Mouse (Mus musculus) lung, adult 2 months (tissue): ENCODE results near the gene Arl15. TPM values are rescaled to one million over a fixed set of nuclear protein-coding genes. Genes with fewer than 3 reads are reported as not detected.

ENCODE experiments used
- DNase-seq: peaks from one replicate; pipeline ENCODE4 v3.0.0; 2022
- H3K4me1 ChIP-seq: fragments of 200-500 bp; 2 replicates; pipeline ENCODE4 v1.6.1; 2011; ENCODE audit warnings: low read length; ENCODE audit not compliant: control insufficient read depth, insufficient read depth
- H3K4me3 ChIP-seq: fragments of 200-500 bp; replicated peaks from 2 replicates; pipeline ENCODE3; 2011; ENCODE audit warnings: low read depth, mild to moderate bottlenecking, control low read depth, low read length; ENCODE audit errors: extremely low read depth
- CTCF ChIP-seq: fragments of 200-500 bp; IDR thresholded peaks from 2 replicates; pipeline ENCODE4 v1.5.1; 2011; ENCODE audit warnings: mild to moderate bottlenecking, low read length, control low read depth; ENCODE audit not compliant: insufficient read depth
- POLR2A ChIP-seq: fragments of 200-500 bp; IDR thresholded peaks from 2 replicates; pipeline ENCODE4 v1.6.1; 2011; ENCODE audit warnings: low read depth, mild to moderate bottlenecking, control low read depth, low read length, borderline replicate concordance; ENCODE audit errors: extremely low read depth
- WGBS: fragments of 180-500 bp; shearing (Covaris S2); methylation state at CpG from one replicate; pipeline ENCODE4 v1.1.7; 2018; 5-methylcytosine and 5-hydroxymethylcytosine counted together
- polyA plus RNA-seq: library from polyadenylated mRNA; depleted of rRNA; stranded (reverse); fragments of >200 nt; gene quantifications from 2 replicates; pipeline ENCODE4 v1.2.3, GENCODE M21; 2012

The Arl15 gene
- polyA plus RNA-seq, 1 experiment = 15.1 TPM

DNA sequence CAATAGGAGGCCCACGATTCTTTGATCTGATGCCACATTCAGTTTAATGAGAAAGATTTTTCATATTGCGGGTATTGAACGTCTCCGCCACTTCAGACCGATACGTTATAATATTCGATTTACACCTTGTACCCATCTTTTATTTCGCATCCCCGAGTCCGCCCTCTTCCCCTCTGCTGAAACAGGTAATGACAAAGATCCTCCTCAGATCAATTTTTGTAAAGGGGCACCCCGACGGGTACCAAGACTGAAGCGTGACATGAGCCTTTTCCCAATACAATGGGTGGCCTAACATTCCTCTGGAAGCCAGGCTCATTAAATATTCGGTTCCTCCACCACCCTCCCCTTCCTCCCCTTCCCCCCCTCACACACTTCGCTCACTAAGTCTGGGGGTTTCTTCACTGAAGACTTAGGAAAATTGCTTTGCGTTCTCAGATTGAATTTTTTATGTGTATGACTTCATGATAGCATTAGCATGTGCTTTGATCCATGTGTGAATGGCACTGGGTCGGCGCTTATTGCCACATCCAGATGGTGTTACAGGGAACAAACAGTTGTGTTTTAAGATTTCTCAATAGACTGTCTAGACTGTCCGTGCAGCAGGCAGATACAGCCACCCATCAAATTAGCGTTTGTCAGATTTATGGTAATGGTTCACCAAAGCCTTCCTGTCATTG is 85.5 kb downstream of the Arl15 start:
- no peak for TF ChIP-seq CTCF
- no peak for TF ChIP-seq POLR2A
- Histone ChIP-seq H3K4me3 (no peak overlapping the region), H3K4me1 (peaks cover 7% of the 10 kb centered on the region; the same call in 1 of the 2 replicates)
- 67% methylated on average over 20 of the region's 20 CpGs for WGBS
- no peak for DNase-seq

DNA sequence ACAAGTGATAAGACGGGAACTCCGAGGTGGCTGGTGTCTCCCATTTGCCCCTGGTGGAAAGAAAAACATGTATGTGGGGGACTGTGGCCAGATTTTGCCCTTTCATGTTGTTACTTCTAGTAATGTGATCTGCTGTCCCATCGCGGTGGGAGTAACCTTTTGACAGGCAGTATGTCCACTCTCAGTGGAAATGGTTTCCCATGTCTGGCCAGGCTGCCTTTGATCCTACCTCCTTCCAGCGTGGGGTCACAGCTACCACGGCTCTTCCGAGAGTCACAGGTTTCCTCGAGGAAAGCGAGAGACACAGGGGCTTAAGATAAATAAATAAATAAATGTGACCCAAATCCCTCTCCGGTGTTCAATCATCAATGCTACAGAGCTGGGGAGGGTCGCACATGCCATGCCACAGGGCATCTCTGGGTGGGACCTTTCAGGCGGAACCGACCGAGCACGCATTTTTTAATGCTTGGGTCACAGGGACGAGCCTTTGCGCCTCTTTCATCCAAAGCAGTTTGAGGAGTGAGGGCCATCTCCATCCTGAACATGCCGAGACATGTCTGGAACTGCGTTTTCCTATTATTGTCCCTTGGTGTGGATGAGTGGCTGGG is 86.4 kb downstream of the Arl15 start:
- Histone ChIP-seq H3K4me3 (no peak overlapping the region), H3K4me1 (peaks cover 7% of the 10 kb centered on the region; the same call in 1 of the 2 replicates)
- 56% methylated on average over 19 of the region's 19 CpGs for WGBS
- TF ChIP-seq CTCF (no peak), POLR2A (no peak)
- no peak for DNase-seq

DNA sequence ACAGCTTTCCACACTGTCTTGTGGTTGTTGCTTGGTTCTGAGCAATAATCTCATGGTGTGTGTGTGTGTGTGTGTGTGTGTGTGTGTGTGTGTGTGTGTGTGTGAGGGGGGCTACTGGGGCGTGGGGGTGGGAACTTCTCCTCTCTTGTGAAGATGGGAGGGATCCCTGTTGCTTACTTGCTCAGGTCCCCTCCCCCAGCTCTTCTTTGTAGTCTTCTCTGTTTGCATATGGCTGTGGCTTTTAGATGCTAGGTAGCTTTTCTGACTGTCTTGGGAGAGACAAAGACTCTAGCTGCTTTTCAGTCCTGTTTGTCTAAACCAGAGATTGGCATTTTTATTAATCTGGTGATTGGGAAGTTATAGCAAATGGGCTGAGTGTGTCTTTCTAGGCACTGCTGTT is 88.7 kb downstream of the Arl15 start:
- 43% methylated on average over 1 of the region's 1 CpGs for WGBS
- TF ChIP-seq POLR2A (no peak), CTCF (no peak)
- H3K4me1 ChIP-seq = peaks cover 7% of the 10 kb centered on the region; the same call in 1 of the 2 replicates
- no peak overlapping the region for H3K4me3 ChIP-seq
- DNase-seq = no peak

DNA sequence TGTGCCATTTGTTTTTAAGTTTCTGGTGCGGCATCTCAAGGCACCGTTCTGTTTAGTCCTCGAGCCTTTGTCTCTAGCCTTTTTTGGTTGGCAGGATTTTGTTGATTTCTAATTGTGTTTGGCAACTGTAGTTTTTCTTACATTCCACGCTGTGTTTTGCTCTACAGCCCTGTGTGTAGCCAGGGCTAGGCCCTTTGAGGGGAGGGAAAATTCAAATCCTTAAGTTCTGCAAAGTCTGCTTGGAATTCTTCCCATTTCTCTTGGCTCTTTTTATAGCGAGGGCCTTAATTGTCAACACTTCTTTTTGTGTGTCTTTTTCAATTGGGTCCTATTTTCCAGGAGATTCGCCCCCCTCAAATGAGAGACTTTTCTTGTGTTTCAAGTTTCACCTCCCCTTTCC is 92.8 kb downstream of the Arl15 start:
- 54% methylated on average over 6 of the region's 6 CpGs for WGBS
- TF ChIP-seq POLR2A (no peak), CTCF (no peak)
- Histone ChIP-seq H3K4me1 (no peaks in the 10 kb centered on the region; the same call in 1 of the 2 replicates), H3K4me3 (no peak overlapping the region)
- no peak for DNase-seq

DNA sequence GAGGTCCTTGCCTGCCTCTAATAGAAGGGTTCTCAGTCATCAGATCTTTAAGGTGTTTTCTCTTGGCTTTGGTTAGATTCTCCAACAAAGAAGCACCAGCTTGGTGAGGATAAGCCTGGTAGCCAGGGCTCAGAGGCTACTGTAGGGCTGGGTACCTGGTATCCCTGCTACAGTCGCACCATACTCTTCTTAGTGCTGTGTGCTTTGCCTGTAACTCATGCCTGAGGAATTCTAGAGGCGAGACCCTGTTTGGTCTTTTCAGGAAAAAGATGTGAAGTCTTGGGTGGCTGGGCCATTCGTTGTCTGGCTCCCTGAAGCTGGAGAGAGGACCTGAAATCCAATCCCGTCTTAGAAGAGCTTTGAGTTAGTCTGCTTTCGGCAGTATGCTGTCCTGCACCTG is 93.8 kb downstream of the Arl15 start:
- Histone ChIP-seq H3K4me3 (no peak overlapping the region), H3K4me1 (no peaks in the 10 kb centered on the region)
- TF ChIP-seq POLR2A = no peak
- no peak for TF ChIP-seq CTCF
- no peak for DNase-seq
- 81% methylated on average over 5 of the region's 5 CpGs for WGBS

DNA sequence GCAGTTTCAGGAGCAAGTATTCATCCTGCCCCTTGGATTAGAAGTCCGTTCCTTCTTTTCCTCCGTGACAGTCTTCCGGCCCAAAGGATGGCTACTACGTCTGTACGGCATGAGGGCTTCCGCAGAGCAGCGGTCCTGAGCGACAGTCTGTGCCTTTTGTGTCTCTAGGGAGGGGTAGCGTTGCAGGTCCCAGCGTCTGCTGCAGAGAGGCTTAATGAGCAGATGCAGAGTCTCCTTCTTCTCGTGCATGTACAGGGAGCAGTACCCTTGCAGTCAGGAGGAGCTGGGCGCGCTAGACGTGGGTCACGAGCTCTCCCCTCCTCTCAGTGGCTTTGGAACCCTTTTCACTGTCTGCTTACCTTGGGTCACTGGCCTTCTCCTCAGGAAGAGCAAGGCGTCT is 94.4 kb downstream of the Arl15 start:
- H3K4me3 ChIP-seq = no peak overlapping the region
- DNase-seq = no peak
- 84% methylated on average over 16 of the region's 16 CpGs for WGBS
- no peaks in the 10 kb centered on the region for H3K4me1 ChIP-seq
- TF ChIP-seq CTCF = no peak
- no peak for TF ChIP-seq POLR2A

DNA sequence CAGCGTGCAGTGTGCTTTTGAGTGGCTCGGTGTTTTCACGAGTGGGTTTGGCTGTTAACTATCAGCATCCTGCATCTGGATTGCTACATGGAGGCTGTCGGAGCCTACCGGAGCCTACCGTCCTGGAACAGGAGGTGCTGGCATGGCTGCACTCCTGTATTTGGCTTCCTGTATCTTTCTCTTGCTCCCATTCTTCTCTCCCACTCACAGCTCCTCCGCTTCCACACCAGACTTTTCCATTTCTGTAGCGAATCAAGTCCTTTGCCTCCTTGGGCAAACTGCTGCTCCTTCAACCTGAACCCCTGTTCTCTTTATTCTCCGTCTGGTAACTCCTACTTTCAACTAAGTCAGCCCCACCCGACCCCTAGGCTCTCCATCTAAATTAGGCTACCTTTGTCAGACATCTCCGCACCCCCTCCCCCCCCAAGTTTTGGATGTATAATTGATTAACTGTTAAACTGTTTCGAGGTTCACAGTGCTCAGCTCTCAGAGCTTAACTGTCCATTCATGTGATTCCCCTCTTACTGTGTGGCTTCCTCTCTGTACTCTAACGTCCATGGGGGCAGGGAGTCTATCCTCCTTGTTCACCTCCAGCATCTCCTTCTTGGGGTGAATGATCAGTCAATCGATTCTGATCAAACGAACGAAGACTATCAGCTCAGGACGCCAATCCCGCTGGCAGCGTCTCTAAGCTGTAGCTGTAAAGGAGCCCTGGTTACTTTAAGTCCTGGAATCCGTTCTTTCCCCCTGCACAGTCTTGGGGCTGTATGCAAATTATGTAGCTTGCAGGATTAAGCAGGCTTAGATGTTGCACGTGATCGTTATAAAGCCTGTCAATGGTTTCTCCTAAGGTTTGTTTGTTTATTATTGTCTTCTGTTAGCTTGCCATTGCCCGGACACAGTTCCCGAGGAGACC is 95.1 kb downstream of the Arl15 start:
- no peaks in the 10 kb centered on the region for H3K4me1 ChIP-seq
- no peak for DNase-seq
- 72% methylated on average over 24 of the region's 24 CpGs for WGBS
- no peak overlapping the region for H3K4me3 ChIP-seq
- TF ChIP-seq CTCF (no peak), POLR2A (no peak)

DNA sequence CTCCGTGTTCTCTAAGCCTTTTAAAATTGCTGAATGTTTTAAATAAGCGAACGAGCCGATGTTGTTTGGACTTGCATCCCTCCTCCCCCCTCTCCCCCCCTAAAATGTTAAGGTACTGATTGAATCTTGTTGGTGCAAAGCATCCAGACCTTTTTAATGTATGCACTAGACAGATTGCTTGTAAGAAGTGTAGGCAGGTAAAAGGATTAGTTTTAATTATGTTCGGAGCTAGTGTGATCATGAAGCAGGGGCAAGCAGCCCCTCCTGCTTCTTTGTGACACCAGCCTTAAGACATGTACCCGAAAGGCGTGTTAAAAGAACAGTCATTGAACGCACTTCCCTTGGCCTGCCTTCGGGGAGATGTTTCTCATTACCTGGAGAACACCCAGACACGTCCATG is 102.4 kb downstream of the Arl15 start:
- WGBS = 88% methylated on average over 10 of the region's 10 CpGs
- Histone ChIP-seq H3K4me1 (peaks cover 5% of the 10 kb centered on the region), H3K4me3 (no peak overlapping the region)
- no peak for DNase-seq
- TF ChIP-seq CTCF (no peak), POLR2A (no peak)

DNA sequence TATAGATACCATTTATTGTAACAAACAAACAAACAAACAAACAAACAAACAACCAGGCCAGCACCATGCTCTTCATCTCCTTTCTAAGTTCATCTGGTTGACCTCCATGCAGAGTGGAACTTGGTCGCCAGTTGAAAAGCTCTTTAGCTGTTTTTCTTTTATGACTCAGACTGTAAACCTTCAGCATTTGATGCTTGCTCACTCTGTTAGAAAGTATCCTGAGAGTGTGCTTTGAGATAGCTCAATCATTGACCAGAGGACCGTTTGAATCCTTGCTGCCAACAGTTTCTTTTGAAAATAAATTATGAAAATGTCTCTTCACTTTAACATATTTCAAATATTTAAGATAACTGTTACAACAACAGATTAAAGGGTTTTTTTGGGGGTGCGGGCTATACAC is 103.2 kb downstream of the Arl15 start:
- TF ChIP-seq POLR2A = no peak
- no peak for TF ChIP-seq CTCF
- Histone ChIP-seq H3K4me1 (peaks cover 5% of the 10 kb centered on the region), H3K4me3 (no peak overlapping the region)
- DNase-seq = no peak
- WGBS = 51% methylated on average over 3 of the region's 3 CpGs
